Mouse (Mus musculus) spleen, postnatal 36 days (tissue): ENCODE data around the gene Prpf6.

ENCODE experiments used
- DNase-seq, 2 experiments: peaks; one replicate each; pipeline ENCODE4 v3.0.0; 2022; ENCODE audit warnings: low spot score in 2 of 2, mixed read lengths in 1 of 2

Prpf6 gene

DNA sequence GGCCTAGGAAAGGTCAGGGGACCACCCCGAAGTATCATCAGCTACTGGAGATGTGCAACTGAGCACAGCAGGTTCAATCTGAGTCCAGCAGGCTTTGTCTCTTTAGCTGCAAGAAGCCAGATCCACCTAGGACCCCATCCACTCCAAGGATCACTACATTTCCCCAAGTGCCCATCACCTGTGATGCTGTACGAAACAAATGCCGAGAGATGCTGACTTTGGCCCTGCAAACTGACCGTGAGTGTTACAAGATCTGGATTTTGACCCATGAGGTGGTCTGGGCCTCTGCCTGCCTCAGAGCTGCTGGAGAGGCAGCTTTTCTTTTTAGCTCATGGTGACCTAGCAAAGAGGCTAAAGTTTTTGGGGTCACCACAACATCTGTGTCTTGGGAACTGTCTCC, 94.0 kb downstream of the Prpf6 start:
- no peak for DNase-seq

DNA sequence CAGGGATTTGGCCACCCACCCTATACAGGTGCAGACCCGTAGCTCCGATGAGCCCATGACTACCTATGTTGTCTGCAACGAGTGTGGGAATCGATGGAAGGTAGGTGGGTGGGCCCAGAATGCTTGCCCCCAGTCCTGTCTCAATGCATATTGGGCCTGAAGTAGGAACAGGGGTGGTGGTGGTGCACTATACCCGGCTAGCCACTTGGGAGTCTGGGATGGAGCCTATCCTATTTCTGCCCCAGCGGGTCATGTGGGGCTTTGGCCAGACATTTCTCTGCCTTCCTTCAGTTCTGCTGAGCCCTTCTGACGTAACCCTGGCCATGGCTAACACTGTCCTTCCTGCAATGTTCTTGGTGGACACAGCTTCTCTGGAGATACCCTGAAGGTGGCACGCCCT, 95.9 kb downstream of the Prpf6 start:
- no peak for DNase-seq

GRCm38 (mm10) chr2:181689466-181690160, 97.9 kb downstream of the Prpf6 start:
- DNase-seq: no peak

- DNase-seq: no peak
Observed at GRCm38 (mm10) chr2:181691083-181691482, 99.4 kb downstream of the Prpf6 start.

DNA sequence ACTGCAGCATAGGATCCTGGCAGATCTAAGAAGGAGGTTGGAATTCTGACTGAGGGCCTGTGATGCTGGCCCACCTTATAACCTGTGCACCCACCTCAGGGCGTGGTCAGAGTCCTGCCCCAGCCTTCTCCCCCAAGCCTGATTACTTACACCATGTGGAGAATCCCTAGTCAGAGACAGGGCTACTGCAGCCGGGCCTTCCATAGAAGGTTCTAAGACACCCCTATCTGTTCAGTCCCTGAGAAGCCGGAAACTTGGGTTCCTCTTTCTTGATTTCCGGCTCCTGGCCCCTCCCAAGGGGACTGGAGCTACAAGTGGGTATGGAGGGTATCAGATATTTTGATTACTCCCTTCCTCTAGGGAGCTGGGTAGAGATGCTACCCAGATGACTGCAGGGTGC, 99.9 kb downstream of the Prpf6 start:
- peak; percentile 65 to 74 for DNase-seq

- DNase-seq: no peak
Observed at GRCm38 (mm10) chr2:181692304-181692703, 100.6 kb downstream of the Prpf6 start.

DNA sequence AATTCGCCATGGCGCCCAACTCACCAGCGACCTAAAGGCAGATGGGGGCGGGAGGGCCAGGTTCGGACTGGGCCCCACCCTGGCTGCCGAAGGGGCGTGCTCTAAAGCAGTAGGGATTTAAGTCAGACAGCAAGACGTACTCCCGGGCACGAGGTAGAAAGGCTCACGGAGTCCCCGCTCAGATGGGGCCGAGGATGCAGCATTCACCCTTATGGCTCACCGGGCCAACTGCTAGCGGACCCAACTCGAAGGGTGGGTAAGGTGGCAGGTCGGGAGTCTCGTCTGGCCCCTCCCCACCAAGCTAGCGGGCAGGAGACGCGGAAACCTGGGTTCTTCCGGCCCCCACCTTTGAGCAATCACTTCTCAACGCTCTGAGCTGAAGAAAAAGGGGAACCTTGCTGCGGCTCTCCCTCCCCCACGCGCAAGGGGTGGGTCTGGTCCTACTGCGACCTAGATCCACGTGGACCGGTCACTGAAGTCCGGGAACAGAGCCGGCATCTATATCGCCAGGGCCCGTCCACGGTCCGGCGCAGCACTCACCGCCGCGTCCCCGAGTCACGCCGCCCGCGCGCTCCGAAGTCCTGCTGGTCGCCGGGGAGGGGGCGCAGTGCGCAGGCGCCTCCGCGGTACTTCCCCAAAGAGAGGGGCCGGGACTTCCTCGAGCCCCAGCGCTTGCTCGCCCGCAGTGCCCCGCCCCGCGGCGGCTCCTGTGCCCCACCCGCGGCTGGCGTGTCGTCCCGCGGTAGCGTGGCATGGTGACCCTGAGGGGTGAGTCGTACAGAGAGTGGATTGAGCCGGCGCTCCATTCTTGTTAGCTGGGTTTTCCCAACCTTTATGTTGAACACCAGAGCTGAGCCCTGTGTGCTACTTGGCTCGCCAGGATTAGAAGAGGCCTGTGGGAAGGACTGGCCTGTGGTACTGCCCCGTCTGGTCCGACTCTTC, 101.9 kb downstream of the Prpf6 start, which contains the start of gene Rgs19:
Rgs19 (minus strand) TSS at position 639 of the 942 bp plus-strand sequence.
- peak; percentile 91 to 93 for DNase-seq

DNA sequence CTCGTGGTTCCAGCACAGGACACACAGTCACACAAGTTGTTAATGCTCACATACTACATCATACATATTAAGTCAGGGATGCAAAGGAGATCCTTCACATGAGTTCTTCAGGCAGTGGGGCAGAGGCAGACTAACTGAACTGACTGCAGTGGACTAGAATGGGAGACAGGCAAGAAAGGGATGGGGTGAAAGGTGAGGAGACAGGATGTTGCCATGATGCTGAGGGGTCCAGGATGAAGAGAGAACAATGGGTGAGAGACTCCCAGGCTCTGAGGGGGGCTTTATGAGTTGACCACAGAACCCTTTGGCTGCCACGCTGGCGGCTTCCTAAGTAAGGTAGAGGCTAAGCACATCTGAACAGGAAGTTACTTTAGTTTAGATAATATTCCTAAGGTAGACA, 102.9 kb downstream of the Prpf6 start:
- no peak for DNase-seq

DNA sequence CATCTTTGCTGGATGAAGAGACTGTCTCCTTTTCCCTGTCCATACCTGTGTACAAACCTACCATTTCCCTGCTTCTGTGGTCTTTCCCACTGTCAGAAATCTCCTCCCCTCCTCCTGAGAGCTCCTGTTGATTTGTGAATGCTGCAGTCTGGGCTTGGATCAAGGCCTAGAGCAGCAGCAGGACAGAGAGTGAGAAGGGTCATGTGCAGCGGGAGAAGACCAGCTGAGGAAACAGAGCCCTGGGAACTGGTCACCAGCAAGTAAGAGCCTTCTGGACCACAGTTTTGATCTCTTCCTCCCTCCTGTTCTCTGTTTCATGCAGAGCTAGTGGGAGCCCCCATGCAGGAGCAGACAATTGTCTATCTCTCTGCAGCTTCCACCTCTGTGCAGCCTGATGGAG, 104.1 kb downstream of the Prpf6 start:
- DNase-seq: no peak

GRCm38 (mm10) chr2:181696801-181697420, 105.2 kb downstream of the Prpf6 start:
- no peak for DNase-seq

- no peak for DNase-seq
Observed at GRCm38 (mm10) chr2:181698241-181698640, 106.6 kb downstream of the Prpf6 start, which contains the start of gene Lkaaear1. Lkaaear1 (minus strand) TSS chr2:181698442.
